Mouse (Mus musculus) stomach, postnatal 0 days (tissue): ENCODE measurements around the gene Nectin3. TPM values are rescaled to one million over a fixed set of nuclear protein-coding genes. Genes with fewer than 3 reads are reported as not detected.
A peak's percentile ranks its signal among the peaks of the same experiment; 100 is the strongest.

Experiments used
- ATAC-seq: fragments of 200-750 bp; cut with Nextera tagmentation; 2 replicates; pipeline ENCODE4 v1.8.0; 2017; ENCODE audit not compliant: low FRiP score, low TSS enrichment
- DNase-seq: peaks from one replicate; pipeline ENCODE4 v3.0.0-alpha.2; 2016; ENCODE audit warnings: low spot score
- H3K27ac ChIP-seq: fragments of 300-500 bp; sonication (generic); replicated peaks from 2 replicates; pipeline ENCODE4 v1.5.1; 2014; ENCODE audit warnings: mild to moderate bottlenecking, control low read depth
- H3K27me3 ChIP-seq: fragments of 300-500 bp; sonication (generic); 2 replicates; pipeline ENCODE4 v1.6.1; 2014; ENCODE audit warnings: low read length; ENCODE audit not compliant: control insufficient read depth, insufficient read depth
- H3K36me3 ChIP-seq: fragments of 300-500 bp; sonication (generic); 2 replicates; pipeline ENCODE4 v1.6.1; 2014; ENCODE audit warnings: low read length, mixed read lengths; ENCODE audit not compliant: control insufficient read depth, insufficient read depth
- H3K4me1 ChIP-seq: fragments of 300-500 bp; sonication (generic); replicated peaks from 2 replicates; pipeline ENCODE4 v1.6.1; 2014; ENCODE audit warnings: antibody characterized with exemption; ENCODE audit not compliant: control insufficient read depth, insufficient read depth
- H3K4me2 ChIP-seq: fragments of 300-500 bp; sonication (generic); replicated peaks from 2 replicates; pipeline ENCODE4 v1.6.1; 2014; ENCODE audit warnings: low read depth, mild to moderate bottlenecking, control low read depth, moderate library complexity
- H3K4me3 ChIP-seq: fragments of 300-500 bp; sonication (generic); 2 replicates; pipeline ENCODE4 v1.5.1; 2014; ENCODE audit warnings: low read depth, low read length, control low read depth
- H3K9ac ChIP-seq: fragments of 300-500 bp; sonication (generic); 2 replicates; pipeline ENCODE4 v1.6.1; 2014; ENCODE audit warnings: mild to moderate bottlenecking, low read length, control low read depth, mixed read lengths
- H3K9me3 ChIP-seq: fragments of 300-500 bp; sonication (generic); 2 replicates; pipeline ENCODE4 v1.6.1; 2016; ENCODE audit warnings: low read length; ENCODE audit not compliant: control insufficient read depth
- CTCF ChIP-seq: IDR thresholded peaks from 2 replicates; pipeline ENCODE4 v1.5.1; 2016; ENCODE audit warnings: antibody characterized with exemption, low read depth, mild to moderate bottlenecking, moderate library complexity
- EP300 ChIP-seq: optimal IDR thresholded peaks from 2 replicates; pipeline ENCODE3; 2016; ENCODE audit warnings: antibody characterized with exemption
- WGBS: fragments of 180-500 bp; shearing (Covaris S2); extraction: QIAGEN DNeasy Blood & Tissue Kit; methylation state at CpG from one replicate; pipeline ENCODE4 v1.1.7; 2014; 5-methylcytosine and 5-hydroxymethylcytosine counted together
- polyA plus RNA-seq: library from polyadenylated mRNA; unstranded; fragments of >200 nt; fragmentation: Nextera tagmentation; extraction: Ambion mirVana; gene quantifications from 2 replicates; pipeline ENCODE4 v1.2.1, GENCODE M21; 2015

Nectin3 gene
- 10.9 and 11.5 TPM in 2 replicates for polyA plus RNA-seq

DNA sequence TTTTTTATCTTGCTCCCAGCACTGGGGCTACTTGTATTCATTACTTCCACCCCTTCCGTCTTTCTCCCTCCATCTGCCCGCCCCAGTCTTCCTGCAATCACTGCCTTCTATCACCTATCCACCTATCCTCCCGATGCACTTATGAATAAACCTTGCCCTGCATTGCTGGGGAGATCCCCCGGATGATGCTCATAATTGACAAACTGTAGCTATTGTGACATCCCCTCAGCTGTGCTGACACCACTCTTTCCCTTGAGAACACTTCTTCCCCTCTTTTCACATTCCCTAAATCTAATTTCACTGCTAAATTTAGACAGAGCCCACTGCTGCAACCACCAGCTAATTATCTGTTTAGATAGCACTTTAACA lies at the start of gene Nectin3:
Nectin3 (minus strand) TSS at position 105 of the 369 bp plus-strand sequence.
- no peak for TF ChIP-seq EP300
- TF ChIP-seq CTCF: no peak
- Histone ChIP-seq H3K4me3 (peak within 1 kb of the TSS; percentile 80), H3K36me3 (no peaks in the 10 kb centered on the region), H3K9me3 (no peaks in the 10 kb centered on the region), H3K27me3 (no peaks in the 10 kb centered on the region), H3K4me1 (no peaks in the 10 kb centered on the region), H3K27ac (peak within 1 kb of the TSS; percentile 94), H3K9ac (peak within 1 kb of the TSS; percentile 87), H3K4me2 (peak within 1 kb of the TSS; percentile 66)
- no peak for DNase-seq
- ATAC-seq: no peak
- 17% methylated on average over 4 of the region's 4 CpGs for WGBS

DNA sequence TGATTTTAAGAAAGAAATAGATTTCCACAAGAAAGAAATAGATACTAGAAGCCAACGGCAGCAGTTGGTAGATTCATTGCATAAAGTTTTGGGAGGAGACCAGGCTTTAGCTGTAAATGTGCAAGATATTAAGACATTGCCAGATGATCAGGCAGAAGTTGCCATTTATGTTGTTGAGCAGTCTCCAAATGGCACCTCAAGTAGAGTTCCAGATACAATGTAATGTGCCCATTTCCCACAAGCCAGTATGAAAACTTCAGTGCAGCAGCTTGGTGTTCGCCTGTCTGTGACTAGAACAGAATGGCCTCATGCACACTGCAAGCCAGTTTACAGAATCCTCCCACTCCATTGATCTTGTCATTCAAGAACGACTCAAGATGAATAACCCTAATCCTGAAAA lies 39.8 kb upstream of the Nectin3 start:
- ATAC-seq: no peak
- Histone ChIP-seq H3K27me3 (no peaks in the 10 kb centered on the region), H3K27ac (no peak overlapping the region), H3K36me3 (no peaks in the 10 kb centered on the region), H3K9me3 (no peaks in the 10 kb centered on the region), H3K9ac (no peak overlapping the region), H3K4me2 (no peak overlapping the region), H3K4me3 (no peak overlapping the region), H3K4me1 (no peaks in the 10 kb centered on the region)
- DNase-seq: no peak
- no peak for TF ChIP-seq CTCF
- no peak for TF ChIP-seq EP300
- WGBS: 82% methylated on average over 3 of the region's 3 CpGs

DNA sequence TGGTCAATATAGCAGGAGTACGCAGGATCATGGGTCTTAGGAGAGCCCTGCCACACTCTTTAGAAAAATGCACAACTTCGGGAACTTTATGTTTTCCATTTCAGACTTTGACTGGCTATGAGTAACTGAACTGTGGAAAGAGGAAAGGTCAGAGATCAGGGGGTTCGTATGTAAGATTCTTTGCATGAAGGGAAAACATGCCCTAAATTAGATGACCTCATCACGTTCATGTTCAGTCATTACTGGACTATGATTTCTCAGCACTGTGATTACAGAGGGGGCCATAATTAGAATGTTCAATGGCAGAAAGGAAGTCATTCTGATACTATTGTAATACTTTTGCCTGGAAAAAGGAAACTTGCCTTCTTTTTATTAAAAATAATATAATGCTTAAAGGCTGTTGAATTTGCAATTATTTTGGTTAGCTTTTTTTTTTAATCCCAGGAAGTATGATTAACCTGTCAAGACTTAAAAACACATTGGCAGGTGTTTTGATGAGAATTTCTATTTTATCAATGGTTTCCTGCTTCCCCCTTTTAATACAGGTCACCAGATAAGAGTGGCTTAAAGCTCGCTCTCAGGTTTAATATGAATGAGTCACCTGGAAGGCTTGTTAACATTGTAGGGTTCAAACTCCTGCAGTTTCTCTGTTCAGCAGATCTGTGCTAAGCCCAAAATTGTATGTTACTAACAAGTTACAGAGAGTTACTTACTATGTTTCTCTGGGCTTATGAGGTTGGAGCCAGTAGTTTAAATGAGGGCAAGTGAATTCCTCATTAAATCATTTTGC lies 34.3 kb upstream of the Nectin3 start:
- DNase-seq: no peak
- no peaks in the 10 kb centered on the region for H3K36me3 ChIP-seq
- H3K4me1 ChIP-seq: no peaks in the 10 kb centered on the region
- H3K27ac ChIP-seq: no peak overlapping the region
- ATAC-seq: no peak
- no peak overlapping the region for H3K4me3 ChIP-seq
- TF ChIP-seq CTCF (no peak), EP300 (no peak)
- WGBS: 61% methylated on average over 5 of the region's 5 CpGs
- H3K9me3 ChIP-seq: no peaks in the 10 kb centered on the region
- no peak overlapping the region for H3K9ac ChIP-seq
- no peak overlapping the region for H3K4me2 ChIP-seq
- H3K27me3 ChIP-seq: no peaks in the 10 kb centered on the region

GRCm38 (mm10) chr16:46531023-46531422 lies 32.7 kb upstream of the Nectin3 start:
- H3K4me1 ChIP-seq: no peaks in the 10 kb centered on the region
- no peaks in the 10 kb centered on the region for H3K36me3 ChIP-seq
- TF ChIP-seq CTCF: no peak
- TF ChIP-seq EP300: no peak
- 77% methylated on average over 3 of the region's 3 CpGs for whole genome bisulfite sequencing
- ATAC-seq (no peak), DNase-seq (no peak)
- no peak overlapping the region for H3K9ac ChIP-seq
- H3K4me3 ChIP-seq: no peak overlapping the region
- no peak overlapping the region for H3K27ac ChIP-seq
- H3K27me3 ChIP-seq: no peaks in the 10 kb centered on the region
- H3K4me2 ChIP-seq: no peak overlapping the region
- no peaks in the 10 kb centered on the region for H3K9me3 ChIP-seq

GRCm38 (mm10) chr16:46520885-46521417 lies 22.6 kb upstream of the Nectin3 start:
- H3K4me2 ChIP-seq: no peak overlapping the region
- DNase-seq (no peak), ATAC-seq (no peak)
- H3K9me3 ChIP-seq: no peaks in the 10 kb centered on the region
- H3K27ac ChIP-seq: no peak overlapping the region
- 51% methylated on average over 5 of the region's 5 CpGs for WGBS
- H3K4me1 ChIP-seq: no peaks in the 10 kb centered on the region
- TF ChIP-seq EP300 (no peak), CTCF (no peak)
- no peak overlapping the region for H3K9ac ChIP-seq
- no peaks in the 10 kb centered on the region for H3K36me3 ChIP-seq
- H3K4me3 ChIP-seq: no peak overlapping the region
- no peaks in the 10 kb centered on the region for H3K27me3 ChIP-seq

- Histone ChIP-seq H3K4me2 (no peak overlapping the region), H3K9me3 (no peaks in the 10 kb centered on the region), H3K4me3 (no peak overlapping the region), H3K27ac (no peak overlapping the region), H3K27me3 (no peaks in the 10 kb centered on the region), H3K36me3 (no peaks in the 10 kb centered on the region), H3K4me1 (no peaks in the 10 kb centered on the region), H3K9ac (no peak overlapping the region)
- DNase-seq: no peak
- no peak for ATAC-seq
- TF ChIP-seq EP300 (no peak), CTCF (no peak)
- WGBS: 76% methylated on average over 2 of the region's 2 CpGs
Observed at GRCm38 (mm10) chr16:46519606-46520005, 21.3 kb upstream of the Nectin3 start.
